Mouse (Mus musculus) T-helper 1 cell (primary cell): Measurements from ENCODE around the gene Timm8a1.

Source experiments
- in situ Hi-C: fragments of 300-600 bp; cut with MboI, MseI; formaldehyde crosslinking; loops from one replicate; pipeline ENCODE4 v1.15.1; 2025; ENCODE audit warnings: high pct_unique_total_duplicates

The Timm8a1 gene

GRCm38 (mm10) chrX:134525260-134525659, 16.4 kb downstream of the Timm8a1 start:
- in situ Hi-C loops = no loop called here

GRCm38 (mm10) chrX:134523772-134524171, 17.9 kb downstream of the Timm8a1 start:
- in situ Hi-C loops = no loop called here

GRCm38 (mm10) chrX:134509473-134509872, 32.2 kb downstream of the Timm8a1 start:
- in situ Hi-C loops = no loop called here

- in situ Hi-C loops = no loop called here
Observed at GRCm38 (mm10) chrX:134507977-134508376, 33.7 kb downstream of the Timm8a1 start.

GRCm38 (mm10) chrX:134500651-134501050, 41.0 kb downstream of the Timm8a1 start:
- in situ Hi-C loops = no loop called here
